Mouse (Mus musculus): ENCODE results near the gene Mical1. TPM values are rescaled to one million over a fixed set of nuclear protein-coding genes. Genes with fewer than 3 reads are reported as not detected.

The Mical1 gene
- total and polyA plus RNA-seq, 3 experiments, result 9.6 to 20.3 (median 11.0) TPM

DNA sequence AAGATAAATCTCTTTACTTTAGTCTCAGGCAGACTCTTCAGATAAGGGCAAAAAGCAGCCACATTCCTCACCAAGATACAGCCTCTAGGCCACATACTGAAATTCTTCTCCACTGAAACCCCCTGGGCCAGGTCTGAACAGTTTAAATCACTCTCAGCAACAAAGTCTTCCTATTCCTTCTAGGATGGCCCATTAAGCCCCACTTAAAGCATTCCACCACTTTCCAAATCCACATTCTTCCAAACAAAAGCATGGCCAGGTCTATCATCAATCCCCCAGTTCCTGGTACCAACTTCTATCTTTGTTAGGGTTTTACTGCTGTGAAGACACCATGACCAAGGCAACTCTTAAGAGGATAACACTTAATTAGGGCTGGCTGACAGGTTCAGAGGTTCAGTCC lies 3.6 kb upstream of the Mical1 start:
- no peaks in the 10 kb centered on the region for H3K27me3 ChIP-seq (ENCODE audit: control insufficient read depth, insufficient read depth, low read length)
- no peak overlapping the region for H3K9ac ChIP-seq (ENCODE audit: low read depth, low read length)
- no peak for TF ChIP-seq POLR2A (IDR thresholded peaks at IDR 0.05; ENCODE audit: insufficient read depth, low read depth, low read length)
- TF ChIP-seq EP300 (IDR thresholded peaks at IDR 0.05; ENCODE audit: insufficient read depth, low read depth, low read length), result no peak
- no peak for TF ChIP-seq CTCF (IDR thresholded peaks at IDR 0.05)
- peaks cover 4% of the 10 kb centered on the region; the same call in 1 of the 2 replicates for H3K36me3 ChIP-seq (ENCODE audit: control insufficient read depth, insufficient read depth, low read length)
- DNase-seq, result no peak
- no peak overlapping the region for H3K4me3 ChIP-seq
- H3K79me2 ChIP-seq (replicated peaks; ENCODE audit: control insufficient read depth, insufficient read depth, low read length), result no peaks in the 10 kb centered on the region
- intact Hi-C loops (cut with DNase I), result no loop called here
- peaks cover 15% of the 10 kb centered on the region for H3K4me1 ChIP-seq (ENCODE audit: control insufficient read depth, insufficient read depth, low read length)
- no peak overlapping the region for H3K27ac ChIP-seq

DNA sequence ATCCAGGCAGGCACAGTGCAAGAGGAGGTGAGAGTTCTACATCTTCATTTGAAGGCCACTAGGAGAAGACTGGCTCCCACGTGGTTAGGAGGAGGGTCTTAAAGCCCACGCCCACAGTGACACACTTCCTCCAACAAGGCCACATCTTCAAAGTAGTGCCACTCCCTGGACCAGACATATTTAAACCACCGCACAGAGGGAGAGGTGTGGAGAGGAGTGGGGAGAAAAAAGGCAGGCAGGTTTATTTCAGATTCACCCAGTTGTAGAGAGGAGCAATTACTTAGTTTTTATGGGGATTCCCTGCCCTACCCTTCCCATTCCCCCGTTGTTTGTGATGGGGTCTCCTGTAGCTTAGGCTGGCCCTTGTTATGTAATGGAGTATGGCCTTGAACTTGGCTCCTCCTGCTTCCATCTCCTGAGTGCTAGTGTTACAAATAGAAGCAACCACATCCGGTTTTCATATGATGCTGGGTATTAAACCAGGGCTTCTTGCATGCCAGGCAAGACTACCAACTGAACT lies 3.1 kb upstream of the Mical1 start:
- 75% methylated on average over 5 of the region's 5 CpGs for WGBS
- H3K79me2 ChIP-seq (replicated peaks; ENCODE audit: control insufficient read depth, insufficient read depth, low read length), result no peaks in the 10 kb centered on the region
- TF ChIP-seq POLR2A (IDR thresholded peaks at IDR 0.05; ENCODE audit: insufficient read depth, low read depth, low read length), result no peak
- TF ChIP-seq CTCF (IDR thresholded peaks at IDR 0.05), result no peak
- peaks cover 4% of the 10 kb centered on the region; the same call in 1 of the 2 replicates for H3K36me3 ChIP-seq (ENCODE audit: control insufficient read depth, insufficient read depth, low read length)
- no peak overlapping the region for H3K9ac ChIP-seq (ENCODE audit: low read depth, low read length)
- DNase-seq, result no peak
- no peak overlapping the region for H3K27ac ChIP-seq
- H3K27me3 ChIP-seq (ENCODE audit: control insufficient read depth, insufficient read depth, low read length), result no peaks in the 10 kb centered on the region
- peaks cover 15% of the 10 kb centered on the region for H3K4me1 ChIP-seq (ENCODE audit: control insufficient read depth, insufficient read depth, low read length)
- H3K4me3 ChIP-seq, result no peak overlapping the region
- intact Hi-C loops (cut with DNase I), result no loop called here

DNA sequence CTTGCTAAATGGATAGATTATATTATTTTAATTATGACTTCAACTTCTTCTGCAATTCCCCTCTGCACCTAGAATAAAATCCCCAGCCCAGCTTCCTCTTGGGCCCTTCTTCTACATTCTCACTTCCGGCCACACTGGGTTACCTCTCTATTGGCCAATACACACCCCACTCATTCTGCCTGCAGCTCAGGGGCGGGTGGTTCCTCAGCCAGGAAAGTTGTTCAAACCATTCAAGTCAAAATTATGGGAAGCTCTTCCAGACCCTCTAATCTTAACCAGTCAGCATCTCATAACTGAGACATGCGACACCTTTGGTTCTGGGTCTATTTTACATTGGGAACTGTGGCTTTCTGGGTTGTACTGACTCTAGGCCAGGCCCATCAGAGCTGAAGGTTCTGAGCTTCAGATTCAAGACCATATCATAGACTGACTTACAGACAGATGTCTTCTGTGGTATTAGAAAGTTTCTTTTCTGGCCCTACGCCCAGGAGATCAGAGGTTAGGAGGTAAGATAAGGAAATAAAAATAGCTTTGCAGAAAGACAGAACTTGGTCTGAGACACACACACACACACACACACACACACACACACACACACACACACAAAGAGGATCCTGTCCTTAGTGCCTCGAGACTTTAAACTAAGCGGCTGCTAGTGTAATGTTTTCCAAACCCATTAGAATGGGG lies 2.2 kb upstream of the Mical1 start:
- H3K27me3 ChIP-seq (ENCODE audit: control insufficient read depth, insufficient read depth, low read length), result no peaks in the 10 kb centered on the region
- peak in 1 of 2 experiments; percentile 56 for DNase-seq
- intact Hi-C loops (cut with DNase I), result no loop called here
- H3K79me2 ChIP-seq (replicated peaks; ENCODE audit: control insufficient read depth, insufficient read depth, low read length), result no peaks in the 10 kb centered on the region
- H3K27ac ChIP-seq, result peak overlapping the region; percentile 59
- H3K4me1 ChIP-seq (ENCODE audit: control insufficient read depth, insufficient read depth, low read length), result peaks cover 15% of the 10 kb centered on the region
- TF ChIP-seq POLR2A (IDR thresholded peaks at IDR 0.05; ENCODE audit: insufficient read depth, low read depth, low read length) (no peak), EP300 (IDR thresholded peaks at IDR 0.05; ENCODE audit: insufficient read depth, low read depth, low read length) (no peak), CTCF (IDR thresholded peaks at IDR 0.05) (no peak)
- H3K36me3 ChIP-seq (ENCODE audit: control insufficient read depth, insufficient read depth, low read length), result peaks cover 4% of the 10 kb centered on the region; the same call in 1 of the 2 replicates
- H3K4me3 ChIP-seq, result no peak overlapping the region
- WGBS, result 26% methylated on average over 6 of the region's 6 CpGs
- no peak overlapping the region for H3K9ac ChIP-seq (ENCODE audit: low read depth, low read length)

DNA sequence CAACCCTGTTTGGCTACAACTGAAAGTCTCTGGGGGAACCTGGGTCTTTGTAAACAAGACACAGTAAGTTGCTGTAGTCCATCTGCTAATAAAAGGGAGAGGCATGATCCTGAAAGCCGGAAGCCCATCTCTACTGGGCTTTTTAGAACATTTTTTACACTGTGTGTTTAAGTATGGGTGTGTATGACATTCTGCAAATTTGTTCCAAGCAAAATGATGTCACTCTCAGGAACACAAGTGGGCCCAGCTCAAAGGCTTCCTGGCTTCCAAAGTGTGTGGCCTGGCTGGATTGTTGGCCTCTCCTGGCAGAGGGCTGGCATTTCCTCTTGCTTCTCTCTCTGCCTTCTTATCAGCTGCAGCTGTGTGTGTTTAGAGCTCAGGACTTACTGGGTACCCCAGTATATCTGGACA lies 1.1 kb upstream of the Mical1 start:
- peaks cover 4% of the 10 kb centered on the region; the same call in 1 of the 2 replicates for H3K36me3 ChIP-seq (ENCODE audit: control insufficient read depth, insufficient read depth, low read length)
- 0 out of 2 replicates have a peak overlapping the region, but pooled peaks have one; percentile 20 for H3K4me3 ChIP-seq
- H3K4me1 ChIP-seq (ENCODE audit: control insufficient read depth, insufficient read depth, low read length), result peaks cover 15% of the 10 kb centered on the region
- H3K27ac ChIP-seq, result peak overlapping the region; percentile 59
- H3K79me2 ChIP-seq (replicated peaks; ENCODE audit: control insufficient read depth, insufficient read depth, low read length), result no peaks in the 10 kb centered on the region
- WGBS, result 26% methylated on average over 1 of the region's 1 CpGs
- H3K27me3 ChIP-seq (ENCODE audit: control insufficient read depth, insufficient read depth, low read length), result no peaks in the 10 kb centered on the region
- intact Hi-C loops (cut with DNase I), result no loop called here
- no peak overlapping the region for H3K9ac ChIP-seq (ENCODE audit: low read depth, low read length)
- peak; percentile 51 to 68 for DNase-seq
- peak; percentile 63; the same call in 1 of the 2 replicates for TF ChIP-seq EP300 (IDR thresholded peaks at IDR 0.05; ENCODE audit: insufficient read depth, low read depth, low read length)
- no peak for TF ChIP-seq CTCF (IDR thresholded peaks at IDR 0.05)
- TF ChIP-seq POLR2A (IDR thresholded peaks at IDR 0.05; ENCODE audit: insufficient read depth, low read depth, low read length), result no peak

DNA sequence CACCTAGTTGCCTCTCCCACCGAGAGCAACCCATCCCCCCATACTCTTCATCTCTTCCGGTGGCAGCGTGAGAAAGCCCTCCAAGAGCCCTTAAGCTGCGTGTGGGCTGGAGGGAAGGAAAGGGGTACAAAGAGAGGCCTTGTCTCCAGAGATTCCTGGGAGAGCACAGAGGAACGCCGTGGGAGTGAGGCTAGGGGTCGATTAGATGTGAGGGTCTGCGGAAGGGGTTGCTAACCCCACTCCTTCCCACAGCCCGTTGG lies 834 bp downstream of the Mical1 start:
- 5% methylated on average over 9 of the region's 9 CpGs for WGBS
- Histone ChIP-seq H3K4me1 (ENCODE audit: control insufficient read depth, insufficient read depth, low read length) (peaks cover 15% of the 10 kb centered on the region), H3K9ac (ENCODE audit: low read depth, low read length) (peak overlapping the region; percentile 86), H3K27ac (peak overlapping the region; percentile 59), H3K36me3 (ENCODE audit: control insufficient read depth, insufficient read depth, low read length) (peaks cover 4% of the 10 kb centered on the region; the same call in 1 of the 2 replicates), H3K27me3 (ENCODE audit: control insufficient read depth, insufficient read depth, low read length) (no peaks in the 10 kb centered on the region), H3K79me2 (replicated peaks; ENCODE audit: control insufficient read depth, insufficient read depth, low read length) (no peaks in the 10 kb centered on the region), H3K4me3 (peak overlapping the region; percentile 58)
- TF ChIP-seq POLR2A (IDR thresholded peaks at IDR 0.05; ENCODE audit: insufficient read depth, low read depth, low read length) (no peak), EP300 (IDR thresholded peaks at IDR 0.05; ENCODE audit: insufficient read depth, low read depth, low read length) (no peak), CTCF (IDR thresholded peaks at IDR 0.05) (no peak)
- intact Hi-C loops (cut with DNase I), result loop anchor here (1.0 kb wide), 1 partner anchor 27 kb away; the partner anchor contains the start of gene Zbtb24
- DNase-seq, result no peak
